Mouse (Mus musculus): ENCODE measurements around the gene Tmem51.

- TF ChIP-seq POLR2A (IDR thresholded peaks at IDR 0.05; ENCODE audit: borderline replicate concordance, extremely low read depth, low read depth, low read length) (no peak), CTCF (IDR thresholded peaks at IDR 0.05; ENCODE audit: insufficient read depth, low read length) (peak; percentile 67)
These were observed 14.2 kb upstream of the Tmem51 start for GRCm38 (mm10) chr4:142098303-142098702.
